Mouse (Mus musculus): ENCODE results near the gene Ski. TPM values are rescaled to one million over a fixed set of nuclear protein-coding genes. Genes with fewer than 3 reads are reported as not detected.

Ski gene
- total RNA-seq, 2 experiments from 2014 or later = 115 to 117 TPM

- DNase-seq (ENCODE audit: low spot score in 2 of 2) = no peak
These were observed 7.2 kb downstream of the Ski start for GRCm38 (mm10) chr4:155215203-155215602.

- no peak for DNase-seq (ENCODE audit: low spot score in 2 of 2)
These were observed 7.6 kb downstream of the Ski start for GRCm38 (mm10) chr4:155214793-155215192.

GRCm38 (mm10) chr4:155214188-155214587 lies 8.2 kb downstream of the Ski start:
- DNase-seq (ENCODE audit: low spot score in 2 of 2) = no peak

- no peak for DNase-seq (ENCODE audit: low spot score in 2 of 2)
These were observed 8.7 kb downstream of the Ski start for GRCm38 (mm10) chr4:155213752-155214054.

- peak in 1 of 2 experiments; percentile 74 for DNase-seq (ENCODE audit: low spot score in 2 of 2)
These were observed 9.2 kb downstream of the Ski start for GRCm38 (mm10) chr4:155213052-155213751.

GRCm38 (mm10) chr4:155209494-155209893 lies 12.9 kb downstream of the Ski start:
- DNase-seq (ENCODE audit: low spot score in 2 of 2) = no peak

- DNase-seq (ENCODE audit: low spot score in 2 of 2) = no peak
These were observed 13.3 kb downstream of the Ski start for GRCm38 (mm10) chr4:155209079-155209478.

- no peak for DNase-seq (ENCODE audit: low spot score in 2 of 2)
These were observed 13.8 kb downstream of the Ski start for GRCm38 (mm10) chr4:155208613-155209012.

- no peak for DNase-seq (ENCODE audit: low spot score in 2 of 2)
These were observed 14.6 kb downstream of the Ski start for GRCm38 (mm10) chr4:155207841-155208240.

GRCm38 (mm10) chr4:155206498-155206897 lies 15.9 kb downstream of the Ski start:
- DNase-seq (ENCODE audit: low spot score in 2 of 2) = no peak

GRCm38 (mm10) chr4:155205919-155206318 lies 16.5 kb downstream of the Ski start:
- DNase-seq (ENCODE audit: low spot score in 2 of 2) = no peak

GRCm38 (mm10) chr4:155201764-155202163 lies 20.6 kb downstream of the Ski start:
- no peak for DNase-seq (ENCODE audit: low spot score in 2 of 2)

- DNase-seq (ENCODE audit: low spot score in 2 of 2) = no peak
These were observed 21.5 kb downstream of the Ski start for GRCm38 (mm10) chr4:155200861-155201390.

- DNase-seq (ENCODE audit: low spot score in 2 of 2) = no peak
These were observed 24.7 kb downstream of the Ski start for GRCm38 (mm10) chr4:155197726-155198125.

- DNase-seq (ENCODE audit: low spot score in 2 of 2) = no peak
These were observed 27.2 kb downstream of the Ski start for GRCm38 (mm10) chr4:155195204-155195603.

GRCm38 (mm10) chr4:155190275-155190674 lies 32.1 kb downstream of the Ski start:
- DNase-seq (ENCODE audit: low spot score in 2 of 2) = no peak

- DNase-seq (ENCODE audit: low spot score in 2 of 2) = no peak
These were observed 32.7 kb downstream of the Ski start for GRCm38 (mm10) chr4:155189711-155190139.

- no peak for DNase-seq (ENCODE audit: low spot score in 2 of 2)
These were observed 33.6 kb downstream of the Ski start for GRCm38 (mm10) chr4:155188803-155189202.

- no peak for DNase-seq (ENCODE audit: low spot score in 2 of 2)
These were observed 34.1 kb downstream of the Ski start for GRCm38 (mm10) chr4:155188341-155188740.

- no peak for DNase-seq (ENCODE audit: low spot score in 2 of 2)
These were observed 35.2 kb downstream of the Ski start for GRCm38 (mm10) chr4:155187192-155187674.

- no peak for DNase-seq (ENCODE audit: low spot score in 2 of 2)
These were observed 36.5 kb downstream of the Ski start for GRCm38 (mm10) chr4:155185845-155186244.

GRCm38 (mm10) chr4:155184248-155185070 lies 37.9 kb downstream of the Ski start:
- no peak for DNase-seq (ENCODE audit: low spot score in 2 of 2)
